Mouse (Mus musculus) testis, adult 2 months (tissue): ENCODE results near the gene Atp2b2.

Source experiments
- CTCF ChIP-seq: fragments of 200-500 bp; IDR thresholded peaks from 2 replicates; pipeline ENCODE4 v1.5.1; 2012; ENCODE audit warnings: low read depth, mild to moderate bottlenecking, inconsistent platforms, low read length, moderate library complexity; ENCODE audit not compliant: control insufficient read depth, insufficient read depth, insufficient replicate concordance
- POLR2A ChIP-seq: fragments of 200-500 bp; IDR thresholded peaks from 2 replicates; pipeline ENCODE4 v1.6.1; 2012; ENCODE audit warnings: low read depth, mild to moderate bottlenecking, inconsistent platforms, low read length, moderate library complexity; ENCODE audit not compliant: control insufficient read depth

- no peak for TF ChIP-seq CTCF
- no peak for TF ChIP-seq POLR2A
These were observed 181.0 kb downstream of the Atp2b2 start for GRCm38 (mm10) chr6:113861375-113861770.
